Mouse (Mus musculus): ENCODE results near the gene Mdm2. TPM values are rescaled to one million over a fixed set of nuclear protein-coding genes. Genes with fewer than 3 reads are reported as not detected.

Gene Mdm2
- total and polyA plus RNA-seq, 3 experiments: 79.8 to 136 (median 112) TPM

DNA sequence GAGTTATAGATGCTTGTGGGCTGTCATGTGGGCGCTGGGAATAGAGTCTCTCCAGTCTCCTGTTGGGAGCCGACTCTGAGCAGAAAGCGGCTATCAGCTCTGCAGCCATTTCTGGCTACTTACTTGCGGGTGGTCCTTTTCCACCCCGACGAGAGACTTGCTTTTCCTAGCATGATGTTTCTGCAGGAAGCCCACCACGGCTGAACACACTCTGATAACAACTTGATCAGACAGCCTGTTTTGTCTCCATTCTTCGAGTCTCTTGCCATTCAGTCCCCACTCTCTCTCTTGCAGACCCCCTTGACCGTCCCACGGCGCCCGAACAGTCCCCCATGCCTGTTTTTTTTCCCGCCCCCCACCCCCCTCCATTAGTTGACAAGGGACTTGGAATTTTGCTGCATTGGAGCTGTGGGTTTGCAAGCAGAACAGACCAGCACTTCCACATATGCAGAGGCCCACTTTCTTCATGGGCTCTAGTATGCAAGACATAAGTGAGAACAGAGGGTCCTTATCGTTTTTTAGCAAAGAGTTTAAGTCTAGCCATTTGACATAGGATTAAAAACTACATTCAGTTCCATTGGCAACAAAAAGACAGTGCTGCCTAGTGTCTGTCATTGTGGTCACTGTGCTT, 22.5 kb upstream of the Mdm2 start:
- no peak for DNase-seq (ENCODE audit: extremely low read depth)
- no peak overlapping the region for H3K27ac ChIP-seq (ENCODE audit: insufficient read depth, low read depth)
- no peaks in the 10 kb centered on the region for H3K9me3 ChIP-seq (replicated peaks; ENCODE audit: low read length)
- H3K27me3 ChIP-seq (replicated peaks): no peaks in the 10 kb centered on the region
- H3K4me1 ChIP-seq (ENCODE audit: control insufficient read depth in 1 of 2, insufficient read depth in 2 of 2): peaks cover 0 to 9% of the 10 kb centered on the region in 2 experiments; a peak in 1 of 4 replicates
- H3K4me3 ChIP-seq (replicated peaks in 1 of 3; ENCODE audit: low read depth in 2 of 3, low read length in 2 of 3, poor library complexity in 1 of 3): no peak overlapping the region
- in situ Hi-C loops (cut with MboI; ENCODE audit: low pct_ligation_motif_present, low pct_unique_long_range_greater_than_20kb, low sequenced_read_pairs): no loop called here
- H3K79me2 ChIP-seq (replicated peaks; ENCODE audit: control insufficient read depth, extremely low read depth, insufficient read depth, poor library complexity, severe bottlenecking): no peaks in the 10 kb centered on the region
- no peak for TF ChIP-seq EP300 (IDR thresholded peaks at IDR 0.05; ENCODE audit: low read length)
- TF ChIP-seq JUN (IDR thresholded peaks at IDR 0.05; ENCODE audit: insufficient read depth, low read depth, low read length): no peak
- no peak for TF ChIP-seq TBP (conservative IDR thresholded peaks at IDR 0.05; ENCODE audit: low read depth, low read length)
- no peak for TF ChIP-seq SMC3 (IDR thresholded peaks at IDR 0.05; ENCODE audit: low read depth, low read length)
- TF ChIP-seq NRF1 (IDR thresholded peaks at IDR 0.05; ENCODE audit: low read depth, low read length): no peak
- TF ChIP-seq USF1 (IDR thresholded peaks at IDR 0.05; ENCODE audit: low read depth, low read length): no peak
- no peak for TF ChIP-seq ZKSCAN1 (IDR thresholded peaks at IDR 0.05; ENCODE audit: borderline replicate concordance, low read depth, low read length)
- no peak for TF ChIP-seq HCFC1 (IDR thresholded peaks at IDR 0.05; ENCODE audit: low read depth, low read length)
- no peak overlapping the region for H3K4me2 ChIP-seq (ENCODE audit: insufficient read depth, low read depth, poor library complexity, severe bottlenecking)
- H3K9ac ChIP-seq (ENCODE audit: insufficient read depth, low read depth): no peak overlapping the region
- dilution Hi-C loops (cut with MboI; ENCODE audit: extremely low pct_ligation_motif_present, extremely low pct_unique_long_range_greater_than_20kb, low sequenced_read_pairs): no loop called here
- H3K36me3 ChIP-seq (replicated peaks in 1 of 2; ENCODE audit: control insufficient read depth in 1 of 2, insufficient read depth in 1 of 2, low read length in 1 of 2): peaks cover 6 to 19% of the 10 kb centered on the region in 2 experiments

DNA sequence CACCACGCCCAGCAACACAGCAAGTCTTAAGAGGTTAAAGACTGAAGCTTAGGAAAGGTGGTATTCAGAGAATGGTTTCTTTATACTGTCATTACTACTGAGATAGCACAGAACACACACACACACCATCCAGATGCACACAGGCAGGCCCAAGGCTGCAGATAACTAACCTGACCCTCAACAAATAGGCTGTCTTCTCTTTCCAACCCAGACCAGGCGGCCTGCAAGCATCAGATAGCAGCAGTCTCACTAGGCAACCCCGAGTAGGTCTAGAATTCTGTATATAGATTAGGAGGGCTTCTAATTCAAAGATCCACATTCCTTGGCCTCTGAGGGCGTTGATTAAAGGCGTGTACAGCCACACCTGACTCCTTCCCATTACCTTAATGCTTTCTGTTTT, 21.6 kb upstream of the Mdm2 start:
- no peak for DNase-seq (ENCODE audit: extremely low read depth)
- no peaks in the 10 kb centered on the region for H3K79me2 ChIP-seq (replicated peaks; ENCODE audit: control insufficient read depth, extremely low read depth, insufficient read depth, poor library complexity, severe bottlenecking)
- dilution Hi-C loops (cut with MboI; ENCODE audit: extremely low pct_ligation_motif_present, extremely low pct_unique_long_range_greater_than_20kb, low sequenced_read_pairs) (no loop called here), in situ Hi-C loops (cut with MboI; ENCODE audit: low pct_ligation_motif_present, low pct_unique_long_range_greater_than_20kb, low sequenced_read_pairs) (no loop called here)
- no peaks in the 10 kb centered on the region for H3K9me3 ChIP-seq (replicated peaks; ENCODE audit: low read length)
- H3K4me1 ChIP-seq (ENCODE audit: control insufficient read depth in 1 of 2, insufficient read depth in 2 of 2): peaks cover 0 to 9% of the 10 kb centered on the region in 2 experiments; a peak in 1 of 4 replicates
- no peak overlapping the region for H3K4me3 ChIP-seq (replicated peaks in 1 of 3; ENCODE audit: low read depth in 2 of 3, low read length in 2 of 3, poor library complexity in 1 of 3)
- no peak overlapping the region for H3K27ac ChIP-seq (ENCODE audit: insufficient read depth, low read depth)
- H3K9ac ChIP-seq (ENCODE audit: insufficient read depth, low read depth): no peak overlapping the region
- peaks cover 5 to 15% of the 10 kb centered on the region in 2 experiments for H3K36me3 ChIP-seq (replicated peaks in 1 of 2; ENCODE audit: control insufficient read depth in 1 of 2, insufficient read depth in 1 of 2, low read length in 1 of 2)
- TF ChIP-seq NRF1 (IDR thresholded peaks at IDR 0.05; ENCODE audit: low read depth, low read length) (no peak), GABPA (IDR thresholded peaks at IDR 0.05; ENCODE audit: insufficient replicate concordance, low read depth, low read length) (no peak), ELF1 (IDR thresholded peaks at IDR 0.05; ENCODE audit: low read depth, low read length) (no peak), USF1 (IDR thresholded peaks at IDR 0.05; ENCODE audit: low read depth, low read length) (no peak), MAFK (IDR thresholded peaks at IDR 0.05; ENCODE audit: insufficient replicate concordance, low read length) (no peak), CHD1 (IDR thresholded peaks at IDR 0.05; ENCODE audit: low read depth, low read length) (no peak), ETS1 (conservative IDR thresholded peaks at IDR 0.05; ENCODE audit: low read depth, low read length) (no peak), ZMIZ1 (IDR thresholded peaks at IDR 0.05; ENCODE audit: low read depth, low read length) (no peak), CTCF (conservative IDR thresholded peaks at IDR 0.05 in 1 of 2, IDR thresholded peaks at IDR 0.05 in 1 of 2; ENCODE audit: low read depth in 2 of 2, low read length in 2 of 2) (no peak), TBP (conservative IDR thresholded peaks at IDR 0.05; ENCODE audit: low read depth, low read length) (no peak), MXI1 (IDR thresholded peaks at IDR 0.05; ENCODE audit: low read depth, low read length) (no peak), ZNF384 (IDR thresholded peaks at IDR 0.05; ENCODE audit: low read depth, low read length) (no peak), ZKSCAN1 (IDR thresholded peaks at IDR 0.05; ENCODE audit: borderline replicate concordance, low read depth, low read length) (no peak)
- no peak overlapping the region for H3K4me2 ChIP-seq (ENCODE audit: insufficient read depth, low read depth, poor library complexity, severe bottlenecking)
- H3K27me3 ChIP-seq (replicated peaks): no peaks in the 10 kb centered on the region
